Mouse (Mus musculus) liver, postnatal 0 days (tissue): ENCODE measurements around the gene Rcbtb2.

Experiments
- CTCF ChIP-seq: sonication (generic); IDR thresholded peaks from 2 replicates; pipeline ENCODE4 v1.5.1; 2016; ENCODE audit warnings: antibody characterized with exemption, low read depth
- EP300 ChIP-seq: IDR thresholded peaks from 2 replicates; pipeline ENCODE4 v1.6.1; 2016; ENCODE audit warnings: antibody characterized with exemption, low read depth, mild to moderate bottlenecking

DNA sequence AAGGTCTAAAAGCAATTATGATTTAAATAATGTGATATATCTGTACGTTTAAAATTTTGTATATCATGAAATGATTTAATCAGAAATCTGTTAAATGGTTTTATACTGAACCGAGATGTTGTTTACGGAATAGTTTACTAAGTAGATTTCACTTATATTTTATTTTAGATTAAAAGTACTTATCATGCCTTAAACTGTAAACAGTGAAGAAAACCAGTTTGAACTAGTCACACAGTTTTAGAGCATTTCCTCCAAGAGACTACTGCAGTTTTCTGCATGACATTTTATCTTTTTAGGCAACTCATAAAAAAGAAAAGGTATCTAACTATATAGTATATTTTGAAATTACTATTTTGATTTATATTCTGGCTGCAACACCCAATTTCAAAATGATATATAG, 117.0 kb downstream of the Rcbtb2 start:
- no peak for TF ChIP-seq CTCF
- TF ChIP-seq EP300 = no peak
